ENCODE assay signal across 23 mouse cellular contexts in the genomic region with DNA sequence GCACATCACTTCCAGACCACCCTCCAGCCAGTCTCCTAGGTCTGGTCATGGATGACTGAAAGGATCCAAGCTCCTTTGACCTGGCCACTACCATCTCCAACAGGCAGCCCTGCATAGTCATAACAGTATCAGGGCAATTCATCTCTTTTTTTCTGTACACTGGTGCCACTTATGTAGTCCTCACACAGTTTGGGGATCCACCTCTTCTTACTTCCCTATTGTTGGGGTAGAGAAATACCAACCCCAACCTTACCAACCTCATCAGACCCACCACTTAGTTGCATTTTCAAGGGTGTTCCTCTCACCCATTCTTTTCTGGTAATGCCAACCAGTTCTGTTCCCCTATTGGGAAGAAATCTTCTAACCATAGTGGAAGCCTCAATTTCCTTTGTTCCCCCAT.
DNase-seq lines count a peak whose midpoint lies in the region; ATAC-seq and TF ChIP-seq lines count a peak whose summit lies in the region.
"Had no signal": no experiment of that assay in that cellular context is flagged by ENCODE, and none has a peak within 500 bp of the region (broad histone marks: within the 10 kb centered on the region; RNA-seq: fewer than 3 reads in every experiment).

No protein-coding gene starts in this region.

- dilution Hi-C loops in CH12.LX (cut with MboI; ENCODE audit: extremely low pct_ligation_motif_present, extremely low pct_unique_long_range_greater_than_20kb, low sequenced_read_pairs), result no loop called here

- TF ChIP-seq EP300 in CH12.LX (IDR thresholded peaks at IDR 0.05; ENCODE audit: low read length), result no peak

- H3K36me3 ChIP-seq in CH12.LX (replicated peaks in 1 of 2; ENCODE audit: control insufficient read depth in 1 of 2, insufficient read depth in 1 of 2, low read length in 1 of 2), result peaks cover 0 to 44% of the 10 kb centered on the region in 2 experiments
- H3K36me3 ChIP-seq in heart, embryonic 10.5 days, result no peaks in the 10 kb centered on the region
- no peaks in the 10 kb centered on the region for H3K36me3 ChIP-seq in kidney, adult 2 months (ENCODE audit: control insufficient read depth, insufficient read depth, low read length)
- H3K36me3 ChIP-seq: embryonic facial prominence, embryonic 10.5 days; embryonic facial prominence, embryonic 12.5 days; forebrain, embryonic 15.5 days had no signal

- no peaks in the 10 kb centered on the region for H3K79me2 ChIP-seq in CH12.LX (replicated peaks; ENCODE audit: control insufficient read depth, extremely low read depth, insufficient read depth, poor library complexity, severe bottlenecking)

- H3K27ac ChIP-seq in CH12.LX (ENCODE audit: insufficient read depth, low read depth), result no peak overlapping the region
- H3K27ac ChIP-seq in left cerebral cortex, adult 2 months, result no peak overlapping the region
- no peak overlapping the region for H3K27ac ChIP-seq in heart, embryonic 10.5 days
- no peak overlapping the region for H3K27ac ChIP-seq in kidney, adult 2 months (ENCODE audit: insufficient read depth, low read depth, low read length)
- H3K27ac ChIP-seq: embryonic facial prominence, embryonic 10.5 days; embryonic facial prominence, embryonic 12.5 days; forebrain, embryonic 13.5 days; forebrain, embryonic 15.5 days had no signal

- H3K27me3 ChIP-seq in CH12.LX (replicated peaks), result no peaks in the 10 kb centered on the region
- H3K27me3 ChIP-seq in heart, embryonic 10.5 days (ENCODE audit: insufficient read depth, poor library complexity, severe bottlenecking), result no peaks in the 10 kb centered on the region
- H3K27me3 ChIP-seq in kidney, adult 2 months (replicated peaks; ENCODE audit: control insufficient read depth, insufficient read depth, low read length), result no peaks in the 10 kb centered on the region; the same call in 1 of the 2 replicates
- H3K27me3 ChIP-seq: embryonic facial prominence, embryonic 12.5 days; forebrain, embryonic 13.5 days; forebrain, embryonic 15.5 days had no signal

- intact Hi-C loops in left cerebral cortex, adult 2 months (cut with DNase I), result no loop called here

- TF ChIP-seq CTCF in CH12.LX (conservative IDR thresholded peaks at IDR 0.05 in 1 of 2, IDR thresholded peaks at IDR 0.05 in 1 of 2; ENCODE audit: low read depth in 2 of 2, low read length in 2 of 2), result no peak
- TF ChIP-seq CTCF in left cerebral cortex, adult 2 months (IDR thresholded peaks at IDR 0.05), result no peak
- no peak for TF ChIP-seq CTCF in kidney, adult 2 months (conservative IDR thresholded peaks at IDR 0.05; ENCODE audit: insufficient read depth, insufficient read length, low read depth, low read length)

- no peak overlapping the region for H3K4me2 ChIP-seq in CH12.LX (ENCODE audit: insufficient read depth, low read depth, poor library complexity, severe bottlenecking)
- H3K4me2 ChIP-seq: embryonic facial prominence, embryonic 12.5 days; forebrain, embryonic 13.5 days; forebrain, embryonic 15.5 days had no signal

- H3K9me3 ChIP-seq in CH12.LX (replicated peaks; ENCODE audit: low read length), result no peaks in the 10 kb centered on the region
- H3K9me3 ChIP-seq in heart, embryonic 10.5 days, result no peaks in the 10 kb centered on the region
- H3K9me3 ChIP-seq: embryonic facial prominence, embryonic 10.5 days; embryonic facial prominence, embryonic 12.5 days; forebrain, embryonic 13.5 days; forebrain, embryonic 15.5 days had no signal

- peak; percentile 31 for DNase-seq in CH12.LX (ENCODE audit: extremely low read depth)
- no peak for DNase-seq in left cerebral cortex, adult 2 months (ENCODE audit: extremely low spot score in 1 of 2, low spot score in 2 of 2)
- DNase-seq in heart, embryonic 10.5 days (ENCODE audit: low spot score), result no peak
- no peak for DNase-seq in kidney, adult 2 months
- DNase-seq: adrenal gland, adult 2 months; adrenal gland, postnatal 10 days; adrenal gland, postnatal 25 days; B cell, adult 2 months; cerebellum, adult 11 months; cerebellum, adult 18-20 months; cerebellum, adult 8-10 months; cerebellum, adult 9-11 months; cerebellum, postnatal 14 days; cerebellum, postnatal 36 days; forebrain, postnatal 0 days had no signal

- in situ Hi-C loops in CH12.LX (cut with MboI; ENCODE audit: low pct_ligation_motif_present, low pct_unique_long_range_greater_than_20kb, low sequenced_read_pairs), result no loop called here

- no peak for TF ChIP-seq POLR2A in CH12.LX (IDR thresholded peaks at IDR 0.05; ENCODE audit: low read depth, low read length)
- no peak for TF ChIP-seq POLR2A in kidney, adult 2 months (IDR thresholded peaks at IDR 0.05; ENCODE audit: low read depth, low read length)

- no peak overlapping the region for H3K4me3 ChIP-seq in CH12.LX (replicated peaks in 1 of 3; ENCODE audit: low read depth in 2 of 3, low read length in 2 of 3, poor library complexity in 1 of 3)
- no peak overlapping the region for H3K4me3 ChIP-seq in left cerebral cortex, adult 2 months
- H3K4me3 ChIP-seq in heart, embryonic 10.5 days, result no peak overlapping the region
- H3K4me3 ChIP-seq in kidney, adult 2 months (ENCODE audit: insufficient read depth, low read depth, low read length), result no peak overlapping the region
- H3K4me3 ChIP-seq: embryonic facial prominence, embryonic 10.5 days; embryonic facial prominence, embryonic 12.5 days; forebrain, embryonic 13.5 days; forebrain, embryonic 15.5 days had no signal

- peak; percentile 46 for ATAC-seq in granulocyte monocyte progenitor cell, adult 5-6 weeks (replicated peaks; ENCODE audit: poor library complexity, severe bottlenecking)
- peak; percentile 47 for ATAC-seq in megakaryocyte, adult 5-6 weeks (ENCODE audit: poor library complexity, severe bottlenecking)
- ATAC-seq in monocyte, adult 5-6 weeks (replicated peaks; ENCODE audit: insufficient number of reproducible peaks, low FRiP score, low TSS enrichment, poor library complexity, severe bottlenecking), result no peak
- ATAC-seq: CD4-positive, CD25-positive, alpha-beta regulatory T cell, adult 4 months; forebrain, embryonic 13.5 days; forebrain, embryonic 15.5 days; forebrain, postnatal 0 days had no signal

- H3K9ac ChIP-seq in CH12.LX (ENCODE audit: insufficient read depth, low read depth), result no peak overlapping the region
- H3K9ac ChIP-seq: embryonic facial prominence, embryonic 12.5 days; forebrain, embryonic 13.5 days; forebrain, embryonic 15.5 days; forebrain, postnatal 0 days had no signal

- H3K4me1 ChIP-seq in CH12.LX (ENCODE audit: control insufficient read depth in 1 of 2, insufficient read depth in 2 of 2), result peaks cover 5 to 19% of the 10 kb centered on the region in 2 experiments
- no peaks in the 10 kb centered on the region for H3K4me1 ChIP-seq in heart, embryonic 10.5 days
- no peaks in the 10 kb centered on the region for H3K4me1 ChIP-seq in kidney, adult 2 months (ENCODE audit: control insufficient read depth, insufficient read depth, low read length)
- H3K4me1 ChIP-seq: embryonic facial prominence, embryonic 10.5 days; embryonic facial prominence, embryonic 12.5 days; forebrain, embryonic 13.5 days; forebrain, embryonic 15.5 days had no signal

- TF ChIP-seq RAD21 in CH12.LX (IDR thresholded peaks at IDR 0.05; ENCODE audit: low read depth, low read length), result no peak

TF ChIP-seq in CH12.LX, 34 proteins besides CTCF, POLR2A, EP300 and RAD21:
- TF ChIP-seq CHD2 (IDR thresholded peaks at IDR 0.05; ENCODE audit: low read length), result no peak
- no peak for TF ChIP-seq MAFK (IDR thresholded peaks at IDR 0.05; ENCODE audit: insufficient replicate concordance, low read length)
- no peak for TF ChIP-seq USF1 (IDR thresholded peaks at IDR 0.05; ENCODE audit: low read depth, low read length)
- TF ChIP-seq SMC3 (IDR thresholded peaks at IDR 0.05; ENCODE audit: low read depth, low read length), result no peak
- TF ChIP-seq JUND (conservative IDR thresholded peaks at IDR 0.05; ENCODE audit: low read depth, low read length), result no peak
- no peak for TF ChIP-seq TCF12 (IDR thresholded peaks at IDR 0.05; ENCODE audit: low read depth, low read length)
- no peak for TF ChIP-seq PAX5 (IDR thresholded peaks at IDR 0.05; ENCODE audit: low read length)
